Mouse (Mus musculus) lung, adult 2 months (tissue): Measurements from ENCODE around the gene Gp1bb.

Experiments
- CTCF ChIP-seq: fragments of 200-500 bp; IDR thresholded peaks from 2 replicates; pipeline ENCODE4 v1.5.1; 2011; ENCODE audit warnings: mild to moderate bottlenecking, low read length, control low read depth; ENCODE audit not compliant: insufficient read depth
- POLR2A ChIP-seq: fragments of 200-500 bp; IDR thresholded peaks from 2 replicates; pipeline ENCODE4 v1.6.1; 2011; ENCODE audit warnings: low read depth, mild to moderate bottlenecking, control low read depth, low read length, borderline replicate concordance; ENCODE audit errors: extremely low read depth

GRCm38 (mm10) chr16:18636401-18636800 lies 14.2 kb upstream of the Gp1bb start:
- TF ChIP-seq CTCF (no peak), POLR2A (no peak)
